Mouse (Mus musculus): ENCODE results near the gene Ccdc182. TPM values are rescaled to one million over a fixed set of nuclear protein-coding genes. Genes with fewer than 3 reads are reported as not detected.

The Ccdc182 gene
- total and polyA plus RNA-seq, 3 experiments, result not detected

GRCm38 (mm10) chr11:88295298-88295697 is 1.4 kb downstream of the Ccdc182 start:
- 91% methylated on average over 5 of the region's 5 CpGs for WGBS
- no peaks in the 10 kb centered on the region for H3K36me3 ChIP-seq (ENCODE audit: control insufficient read depth, insufficient read depth, low read length)
- H3K79me2 ChIP-seq (replicated peaks; ENCODE audit: control insufficient read depth, insufficient read depth, low read length), result no peaks in the 10 kb centered on the region
- 0 out of 2 replicates have a peak, but pooled peaks cover 1% of the 10 kb centered on the region for H3K27me3 ChIP-seq (ENCODE audit: control insufficient read depth, insufficient read depth, low read length)
- H3K4me3 ChIP-seq, result no peak overlapping the region
- DNase-seq, result no peak
- intact Hi-C loops (cut with DNase I), result no loop called here
- H3K9ac ChIP-seq (ENCODE audit: low read depth, low read length), result no peak overlapping the region
- TF ChIP-seq CTCF (IDR thresholded peaks at IDR 0.05) (no peak), EP300 (IDR thresholded peaks at IDR 0.05; ENCODE audit: insufficient read depth, low read depth, low read length) (no peak), POLR2A (IDR thresholded peaks at IDR 0.05; ENCODE audit: insufficient read depth, low read depth, low read length) (no peak)
- H3K4me1 ChIP-seq (ENCODE audit: control insufficient read depth, insufficient read depth, low read length), result no peaks in the 10 kb centered on the region; the same call in 1 of the 2 replicates
- no peak overlapping the region for H3K27ac ChIP-seq

GRCm38 (mm10) chr11:88297526-88297925 is 3.7 kb downstream of the Ccdc182 start:
- no peak overlapping the region for H3K9ac ChIP-seq (ENCODE audit: low read depth, low read length)
- H3K27me3 ChIP-seq (ENCODE audit: control insufficient read depth, insufficient read depth, low read length), result 0 out of 2 replicates have a peak, but pooled peaks cover 1% of the 10 kb centered on the region
- no peaks in the 10 kb centered on the region for H3K4me1 ChIP-seq (ENCODE audit: control insufficient read depth, insufficient read depth, low read length)
- H3K4me3 ChIP-seq, result no peak overlapping the region
- DNase-seq, result no peak
- intact Hi-C loops (cut with DNase I), result no loop called here
- WGBS, result 71% methylated on average over 4 of the region's 4 CpGs
- no peaks in the 10 kb centered on the region for H3K36me3 ChIP-seq (ENCODE audit: control insufficient read depth, insufficient read depth, low read length)
- H3K27ac ChIP-seq, result no peak overlapping the region
- TF ChIP-seq CTCF (IDR thresholded peaks at IDR 0.05) (peak; percentile 48), POLR2A (IDR thresholded peaks at IDR 0.05; ENCODE audit: insufficient read depth, low read depth, low read length) (no peak), EP300 (IDR thresholded peaks at IDR 0.05; ENCODE audit: insufficient read depth, low read depth, low read length) (no peak)
- H3K79me2 ChIP-seq (replicated peaks; ENCODE audit: control insufficient read depth, insufficient read depth, low read length), result no peaks in the 10 kb centered on the region

- intact Hi-C loops (cut with DNase I), result no loop called here
- TF ChIP-seq EP300 (IDR thresholded peaks at IDR 0.05; ENCODE audit: insufficient read depth, low read depth, low read length) (no peak), POLR2A (IDR thresholded peaks at IDR 0.05; ENCODE audit: insufficient read depth, low read depth, low read length) (no peak), CTCF (IDR thresholded peaks at IDR 0.05) (no peak)
- H3K4me3 ChIP-seq, result no peak overlapping the region
- H3K27me3 ChIP-seq (ENCODE audit: control insufficient read depth, insufficient read depth, low read length), result no peaks in the 10 kb centered on the region
- no peaks in the 10 kb centered on the region for H3K36me3 ChIP-seq (ENCODE audit: control insufficient read depth, insufficient read depth, low read length)
- H3K79me2 ChIP-seq (replicated peaks; ENCODE audit: control insufficient read depth, insufficient read depth, low read length), result no peaks in the 10 kb centered on the region
- no peak overlapping the region for H3K9ac ChIP-seq (ENCODE audit: low read depth, low read length)
- WGBS, result 87% methylated on average over 4 of the region's 4 CpGs
- no peaks in the 10 kb centered on the region for H3K4me1 ChIP-seq (ENCODE audit: control insufficient read depth, insufficient read depth, low read length)
- no peak for DNase-seq
- H3K27ac ChIP-seq, result no peak overlapping the region
These were observed 5.5 kb downstream of the Ccdc182 start for GRCm38 (mm10) chr11:88299345-88299744.

GRCm38 (mm10) chr11:88301619-88302018 is 7.8 kb downstream of the Ccdc182 start:
- TF ChIP-seq POLR2A (IDR thresholded peaks at IDR 0.05; ENCODE audit: insufficient read depth, low read depth, low read length) (no peak), CTCF (IDR thresholded peaks at IDR 0.05) (no peak), EP300 (IDR thresholded peaks at IDR 0.05; ENCODE audit: insufficient read depth, low read depth, low read length) (no peak)
- no peak for DNase-seq
- no peak overlapping the region for H3K27ac ChIP-seq
- no peaks in the 10 kb centered on the region for H3K4me1 ChIP-seq (ENCODE audit: control insufficient read depth, insufficient read depth, low read length)
- no peaks in the 10 kb centered on the region for H3K36me3 ChIP-seq (ENCODE audit: control insufficient read depth, insufficient read depth, low read length)
- intact Hi-C loops (cut with DNase I), result no loop called here
- no peaks in the 10 kb centered on the region for H3K79me2 ChIP-seq (replicated peaks; ENCODE audit: control insufficient read depth, insufficient read depth, low read length)
- H3K9ac ChIP-seq (ENCODE audit: low read depth, low read length), result no peak overlapping the region
- 69% methylated on average over 6 of the region's 6 CpGs for WGBS
- H3K27me3 ChIP-seq (ENCODE audit: control insufficient read depth, insufficient read depth, low read length), result no peaks in the 10 kb centered on the region
- no peak overlapping the region for H3K4me3 ChIP-seq

- H3K27ac ChIP-seq, result no peak overlapping the region
- WGBS, result 88% methylated on average over 6 of the region's 6 CpGs
- DNase-seq, result no peak
- peaks cover 1% of the 10 kb centered on the region; the same call in 1 of the 2 replicates for H3K4me1 ChIP-seq (ENCODE audit: control insufficient read depth, insufficient read depth, low read length)
- no peak overlapping the region for H3K9ac ChIP-seq (ENCODE audit: low read depth, low read length)
- no peaks in the 10 kb centered on the region for H3K79me2 ChIP-seq (replicated peaks; ENCODE audit: control insufficient read depth, insufficient read depth, low read length)
- no peaks in the 10 kb centered on the region for H3K27me3 ChIP-seq (ENCODE audit: control insufficient read depth, insufficient read depth, low read length)
- TF ChIP-seq EP300 (IDR thresholded peaks at IDR 0.05; ENCODE audit: insufficient read depth, low read depth, low read length) (no peak), POLR2A (IDR thresholded peaks at IDR 0.05; ENCODE audit: insufficient read depth, low read depth, low read length) (no peak), CTCF (IDR thresholded peaks at IDR 0.05) (no peak)
- intact Hi-C loops (cut with DNase I), result no loop called here
- no peaks in the 10 kb centered on the region for H3K36me3 ChIP-seq (ENCODE audit: control insufficient read depth, insufficient read depth, low read length)
- H3K4me3 ChIP-seq, result no peak overlapping the region
These were observed 11.9 kb downstream of the Ccdc182 start for GRCm38 (mm10) chr11:88305759-88306158.

GRCm38 (mm10) chr11:88307616-88308543 is 14.0 kb downstream of the Ccdc182 start:
- Histone ChIP-seq H3K27ac (no peak overlapping the region), H3K36me3 (ENCODE audit: control insufficient read depth, insufficient read depth, low read length) (no peaks in the 10 kb centered on the region), H3K4me1 (ENCODE audit: control insufficient read depth, insufficient read depth, low read length) (peaks cover 1% of the 10 kb centered on the region), H3K4me3 (no peak overlapping the region), H3K79me2 (replicated peaks; ENCODE audit: control insufficient read depth, insufficient read depth, low read length) (no peaks in the 10 kb centered on the region), H3K27me3 (ENCODE audit: control insufficient read depth, insufficient read depth, low read length) (no peaks in the 10 kb centered on the region), H3K9ac (ENCODE audit: low read depth, low read length) (no peak overlapping the region)
- 87% methylated on average over 14 of the region's 14 CpGs for WGBS
- TF ChIP-seq POLR2A (IDR thresholded peaks at IDR 0.05; ENCODE audit: insufficient read depth, low read depth, low read length), result no peak
- TF ChIP-seq CTCF (IDR thresholded peaks at IDR 0.05), result peak; percentile 48
- intact Hi-C loops (cut with DNase I), result no loop called here
- no peak for DNase-seq

Measured in heart, adult 2 months (tissue).